Mouse (Mus musculus): ENCODE data around the gene Mapk10. TPM values are rescaled to one million over a fixed set of nuclear protein-coding genes. Genes with fewer than 3 reads are reported as not detected.

The Mapk10 gene
- polyA plus RNA-seq, 1 experiment from 2014 or later = 0.32 TPM

GRCm38 (mm10) chr5:103209486-103209885 lies 1.6 kb downstream of the Mapk10 start:
- ATAC-seq (replicated peaks; ENCODE audit: low FRiP score) (no peak), DNase-seq (ENCODE audit: low spot score) (no peak)
- H3K9ac ChIP-seq (ENCODE audit: low read depth, low read length) = no peak overlapping the region
- no peak overlapping the region for H3K4me2 ChIP-seq
- no peaks in the 10 kb centered on the region for H3K4me1 ChIP-seq (replicated peaks; ENCODE audit: control insufficient read depth, insufficient read depth, low read length)
- no peaks in the 10 kb centered on the region for H3K36me3 ChIP-seq (ENCODE audit: control insufficient read depth, insufficient read depth, low read length)
- WGBS = 56% methylated on average over 6 of the region's 6 CpGs
- no peaks in the 10 kb centered on the region for H3K9me3 ChIP-seq (ENCODE audit: control insufficient read depth, low read length)
- no peak overlapping the region for H3K4me3 ChIP-seq (ENCODE audit: low read depth, low read length)
- H3K27me3 ChIP-seq (replicated peaks; ENCODE audit: control insufficient read depth, insufficient read depth, low read length) = no peaks in the 10 kb centered on the region
- H3K27ac ChIP-seq (ENCODE audit: low read depth, low read length) = no peak overlapping the region

GRCm38 (mm10) chr5:103208869-103209268 lies 2.3 kb downstream of the Mapk10 start:
- Histone ChIP-seq H3K27me3 (replicated peaks; ENCODE audit: control insufficient read depth, insufficient read depth, low read length) (no peaks in the 10 kb centered on the region), H3K4me2 (no peak overlapping the region), H3K4me3 (ENCODE audit: low read depth, low read length) (no peak overlapping the region), H3K4me1 (replicated peaks; ENCODE audit: control insufficient read depth, insufficient read depth, low read length) (no peaks in the 10 kb centered on the region), H3K36me3 (ENCODE audit: control insufficient read depth, insufficient read depth, low read length) (no peaks in the 10 kb centered on the region), H3K9me3 (ENCODE audit: control insufficient read depth, low read length) (no peaks in the 10 kb centered on the region), H3K9ac (ENCODE audit: low read depth, low read length) (no peak overlapping the region), H3K27ac (ENCODE audit: low read depth, low read length) (no peak overlapping the region)
- ATAC-seq (replicated peaks; ENCODE audit: low FRiP score) (no peak), DNase-seq (ENCODE audit: low spot score) (no peak)
- WGBS = 48% methylated on average over 8 of the region's 8 CpGs

- no peak for ATAC-seq (replicated peaks; ENCODE audit: low FRiP score)
- H3K27me3 ChIP-seq (replicated peaks; ENCODE audit: control insufficient read depth, insufficient read depth, low read length) = no peaks in the 10 kb centered on the region
- WGBS = 77% methylated on average over 10 of the region's 10 CpGs
Observed at GRCm38 (mm10) chr5:103208021-103208511, 3.1 kb downstream of the Mapk10 start.

GRCm38 (mm10) chr5:103197796-103198325 lies 13.3 kb downstream of the Mapk10 start:
- no peak overlapping the region for H3K9ac ChIP-seq (ENCODE audit: low read depth, low read length)
- no peak overlapping the region for H3K4me3 ChIP-seq (ENCODE audit: low read depth, low read length)
- WGBS = 62% methylated on average over 2 of the region's 2 CpGs
- no peak overlapping the region for H3K4me2 ChIP-seq
- H3K9me3 ChIP-seq (ENCODE audit: control insufficient read depth, low read length) = no peaks in the 10 kb centered on the region
- no peaks in the 10 kb centered on the region for H3K4me1 ChIP-seq (replicated peaks; ENCODE audit: control insufficient read depth, insufficient read depth, low read length)
- H3K27me3 ChIP-seq (replicated peaks; ENCODE audit: control insufficient read depth, insufficient read depth, low read length) = no peaks in the 10 kb centered on the region
- no peak for ATAC-seq (replicated peaks; ENCODE audit: low FRiP score)
- H3K27ac ChIP-seq (ENCODE audit: low read depth, low read length) = no peak overlapping the region
- DNase-seq (ENCODE audit: low spot score) = no peak
- H3K36me3 ChIP-seq (ENCODE audit: control insufficient read depth, insufficient read depth, low read length) = no peaks in the 10 kb centered on the region

More at GRCm38 (mm10) chr5:103208021-103208511, 3.1 kb downstream of the Mapk10 start:
- no peak for DNase-seq (ENCODE audit: low spot score)
- Histone ChIP-seq H3K4me1 (replicated peaks; ENCODE audit: control insufficient read depth, insufficient read depth, low read length) (no peaks in the 10 kb centered on the region), H3K27ac (ENCODE audit: low read depth, low read length) (no peak overlapping the region), H3K4me3 (ENCODE audit: low read depth, low read length) (no peak overlapping the region), H3K9ac (ENCODE audit: low read depth, low read length) (no peak overlapping the region), H3K4me2 (no peak overlapping the region), H3K9me3 (ENCODE audit: control insufficient read depth, low read length) (no peaks in the 10 kb centered on the region), H3K36me3 (ENCODE audit: control insufficient read depth, insufficient read depth, low read length) (no peaks in the 10 kb centered on the region)

GRCm38 (mm10) chr5:103194549-103194948 lies 16.6 kb downstream of the Mapk10 start:
- no peak overlapping the region for H3K4me2 ChIP-seq
- WGBS = 66% methylated on average over 6 of the region's 6 CpGs
- H3K4me1 ChIP-seq (replicated peaks; ENCODE audit: control insufficient read depth, insufficient read depth, low read length) = no peaks in the 10 kb centered on the region
- H3K9me3 ChIP-seq (ENCODE audit: control insufficient read depth, low read length) = no peaks in the 10 kb centered on the region
- H3K4me3 ChIP-seq (ENCODE audit: low read depth, low read length) = no peak overlapping the region
- H3K27ac ChIP-seq (ENCODE audit: low read depth, low read length) = no peak overlapping the region
- DNase-seq (ENCODE audit: low spot score) (no peak), ATAC-seq (replicated peaks; ENCODE audit: low FRiP score) (no peak)
- H3K36me3 ChIP-seq (ENCODE audit: control insufficient read depth, insufficient read depth, low read length) = no peaks in the 10 kb centered on the region
- no peak overlapping the region for H3K9ac ChIP-seq (ENCODE audit: low read depth, low read length)
- H3K27me3 ChIP-seq (replicated peaks; ENCODE audit: control insufficient read depth, insufficient read depth, low read length) = no peaks in the 10 kb centered on the region

GRCm38 (mm10) chr5:103193700-103194099 lies 17.4 kb downstream of the Mapk10 start:
- Histone ChIP-seq H3K9me3 (ENCODE audit: control insufficient read depth, low read length) (no peaks in the 10 kb centered on the region), H3K4me3 (ENCODE audit: low read depth, low read length) (no peak overlapping the region), H3K27me3 (replicated peaks; ENCODE audit: control insufficient read depth, insufficient read depth, low read length) (no peaks in the 10 kb centered on the region), H3K9ac (ENCODE audit: low read depth, low read length) (no peak overlapping the region), H3K27ac (ENCODE audit: low read depth, low read length) (no peak overlapping the region), H3K4me2 (no peak overlapping the region), H3K4me1 (replicated peaks; ENCODE audit: control insufficient read depth, insufficient read depth, low read length) (no peaks in the 10 kb centered on the region), H3K36me3 (ENCODE audit: control insufficient read depth, insufficient read depth, low read length) (no peaks in the 10 kb centered on the region)
- no peak for ATAC-seq (replicated peaks; ENCODE audit: low FRiP score)
- no peak for DNase-seq (ENCODE audit: low spot score)
- 68% methylated on average over 3 of the region's 3 CpGs for WGBS

- ATAC-seq (replicated peaks; ENCODE audit: low FRiP score) (no peak), DNase-seq (ENCODE audit: low spot score) (no peak)
- 29% methylated on average over 4 of the region's 4 CpGs for WGBS
- Histone ChIP-seq H3K9me3 (ENCODE audit: control insufficient read depth, low read length) (no peaks in the 10 kb centered on the region), H3K27me3 (replicated peaks; ENCODE audit: control insufficient read depth, insufficient read depth, low read length) (no peaks in the 10 kb centered on the region), H3K27ac (ENCODE audit: low read depth, low read length) (no peak overlapping the region), H3K4me2 (no peak overlapping the region), H3K4me3 (ENCODE audit: low read depth, low read length) (no peak overlapping the region), H3K4me1 (replicated peaks; ENCODE audit: control insufficient read depth, insufficient read depth, low read length) (no peaks in the 10 kb centered on the region), H3K9ac (ENCODE audit: low read depth, low read length) (no peak overlapping the region), H3K36me3 (ENCODE audit: control insufficient read depth, insufficient read depth, low read length) (no peaks in the 10 kb centered on the region)
Observed at GRCm38 (mm10) chr5:103191577-103191976, 19.6 kb downstream of the Mapk10 start.

GRCm38 (mm10) chr5:103184256-103184655 lies 26.9 kb downstream of the Mapk10 start:
- Histone ChIP-seq H3K9me3 (ENCODE audit: control insufficient read depth, low read length) (no peaks in the 10 kb centered on the region), H3K4me2 (no peak overlapping the region), H3K27ac (ENCODE audit: low read depth, low read length) (no peak overlapping the region), H3K4me3 (ENCODE audit: low read depth, low read length) (no peak overlapping the region), H3K36me3 (ENCODE audit: control insufficient read depth, insufficient read depth, low read length) (no peaks in the 10 kb centered on the region), H3K9ac (ENCODE audit: low read depth, low read length) (no peak overlapping the region), H3K27me3 (replicated peaks; ENCODE audit: control insufficient read depth, insufficient read depth, low read length) (no peaks in the 10 kb centered on the region), H3K4me1 (replicated peaks; ENCODE audit: control insufficient read depth, insufficient read depth, low read length) (no peaks in the 10 kb centered on the region)
- ATAC-seq (replicated peaks; ENCODE audit: low FRiP score) (no peak), DNase-seq (ENCODE audit: low spot score) (no peak)
- WGBS = 86% methylated on average over 1 of the region's 1 CpGs

GRCm38 (mm10) chr5:103181622-103182021 lies 29.5 kb downstream of the Mapk10 start:
- ATAC-seq (replicated peaks; ENCODE audit: low FRiP score) (no peak), DNase-seq (ENCODE audit: low spot score) (no peak)
- Histone ChIP-seq H3K4me1 (replicated peaks; ENCODE audit: control insufficient read depth, insufficient read depth, low read length) (no peaks in the 10 kb centered on the region), H3K27ac (ENCODE audit: low read depth, low read length) (no peak overlapping the region), H3K9me3 (ENCODE audit: control insufficient read depth, low read length) (no peaks in the 10 kb centered on the region), H3K9ac (ENCODE audit: low read depth, low read length) (no peak overlapping the region), H3K27me3 (replicated peaks; ENCODE audit: control insufficient read depth, insufficient read depth, low read length) (no peaks in the 10 kb centered on the region), H3K4me2 (no peak overlapping the region), H3K36me3 (ENCODE audit: control insufficient read depth, insufficient read depth, low read length) (no peaks in the 10 kb centered on the region), H3K4me3 (ENCODE audit: low read depth, low read length) (no peak overlapping the region)
- 86% methylated on average over 10 of the region's 10 CpGs for WGBS

All from liver, embryonic 11.5 days (tissue).